ENCODE assay signal across 10 mouse cellular contexts in the genomic region with DNA sequence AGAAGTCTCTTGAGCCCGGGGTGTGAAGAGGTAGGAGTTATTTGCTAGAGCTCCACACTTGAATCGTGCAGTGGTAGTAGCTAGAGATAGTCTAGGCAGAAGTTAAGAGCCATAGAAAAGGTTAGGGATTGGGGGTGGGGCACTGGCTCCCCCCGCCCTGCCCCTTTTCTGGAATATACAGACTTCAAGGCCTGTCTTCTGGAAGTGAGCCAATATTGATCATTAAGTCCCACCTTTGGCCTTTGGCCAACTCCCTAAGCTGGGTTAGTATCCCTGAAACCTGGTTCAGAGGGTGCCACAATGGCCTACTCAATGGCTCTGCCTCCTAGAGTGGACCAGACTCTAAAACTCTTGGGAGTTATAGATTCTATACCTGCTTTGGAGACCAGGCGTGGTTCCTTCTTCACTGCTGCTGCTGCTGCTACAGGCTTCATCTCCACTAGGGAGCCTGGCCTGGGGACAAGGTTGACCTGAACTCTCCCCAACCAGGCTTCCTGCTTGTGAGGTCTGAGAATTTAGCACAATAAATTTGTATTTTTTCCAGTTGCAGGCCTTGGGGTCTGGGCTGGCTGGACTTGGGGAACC. TPM values are rescaled to one million over a fixed set of nuclear protein-coding genes. Genes with fewer than 3 reads are reported as not detected.
DNase-seq lines count a peak whose midpoint lies in the region; ATAC-seq and TF ChIP-seq lines count a peak whose summit lies in the region.
"Had no signal": no experiment of that assay in that cellular context is flagged by ENCODE, and none has a peak within 500 bp of the region (broad histone marks: within the 10 kb centered on the region; RNA-seq: fewer than 3 reads in every experiment).

No protein-coding gene starts in this region.

- H3K79me2 ChIP-seq in myocyte (ENCODE audit: control insufficient read depth, insufficient read depth), result peaks cover 8% of the 10 kb centered on the region

- no peak for TF ChIP-seq CTCF in lung, embryonic 14.5 days (IDR thresholded peaks at IDR 0.05; ENCODE audit: low read depth)

- TF ChIP-seq POLR2A in myocyte (IDR thresholded peaks at IDR 0.05; ENCODE audit: insufficient read length, low read depth), result no peak

- peak overlapping the region; percentile 60 for H3K4me3 ChIP-seq in erythroblast, embryonic 14.5 days (replicated peaks)
- H3K4me3 ChIP-seq in lung, embryonic 14.5 days (ENCODE audit: low read depth, low read length), result peak overlapping the region; percentile 39
- H3K4me3 ChIP-seq in hindbrain, embryonic 13.5 days, result no peak overlapping the region
- H3K4me3 ChIP-seq in myocyte, result peak overlapping the region; percentile 31

- peak overlapping the region; percentile 63 for H3K4me2 ChIP-seq in lung, embryonic 14.5 days
- H3K4me2 ChIP-seq in hindbrain, embryonic 13.5 days, result peak overlapping the region; percentile 51; the same call in 1 of the 2 replicates
- peak overlapping the region; percentile 69 for H3K4me2 ChIP-seq in myocyte (ENCODE audit: low read depth)

- peaks cover 16% of the 10 kb centered on the region for H3K36me3 ChIP-seq in erythroblast, embryonic 14.5 days (ENCODE audit: control insufficient read depth)
- H3K36me3 ChIP-seq in lung, embryonic 14.5 days (ENCODE audit: insufficient read depth), result 0 out of 2 replicates have a peak, but pooled peaks cover 3% of the 10 kb centered on the region
- no peaks in the 10 kb centered on the region for H3K36me3 ChIP-seq in hindbrain, embryonic 13.5 days
- H3K36me3 ChIP-seq in myocyte (ENCODE audit: control insufficient read depth, insufficient read depth), result no peaks in the 10 kb centered on the region

- H3K9ac ChIP-seq in lung, embryonic 14.5 days, result peak overlapping the region; percentile 50; the same call in 1 of the 2 replicates
- 0 out of 2 replicates have a peak overlapping the region, but pooled peaks have one; percentile 55 for H3K9ac ChIP-seq in hindbrain, embryonic 13.5 days

- DNase-seq in lung, embryonic 14.5 days, result no peak
- DNase-seq in lung, postnatal 25 days (ENCODE audit: low spot score), result no peak
- no peak for DNase-seq in right cerebral cortex, postnatal 10 days (ENCODE audit: low spot score in 2 of 2)
- DNase-seq: gastrocnemius, postnatal 14 days had no signal

- ATAC-seq in erythroblast, adult 5-6 weeks (replicated peaks; ENCODE audit: low FRiP score, poor library complexity, severe bottlenecking), result no peak
- no peak for ATAC-seq in lung, embryonic 14.5 days (ENCODE audit: insufficient read depth)
- ATAC-seq in hindbrain, embryonic 13.5 days (ENCODE audit: low FRiP score), result no peak
- no peak for ATAC-seq in CD4-positive, CD25-positive, alpha-beta regulatory T cell, adult 4 months

- peaks cover 41% of the 10 kb centered on the region for H3K27me3 ChIP-seq in erythroblast, embryonic 14.5 days (ENCODE audit: control insufficient read depth)
- H3K27me3 ChIP-seq in lung, embryonic 14.5 days (ENCODE audit: insufficient read depth, low read length), result peaks cover 48% of the 10 kb centered on the region
- H3K27me3 ChIP-seq in hindbrain, embryonic 13.5 days, result peaks cover 85% of the 10 kb centered on the region
- H3K27me3 ChIP-seq in myocyte (ENCODE audit: control insufficient read depth, insufficient read depth, insufficient read length), result no peaks in the 10 kb centered on the region

- peaks cover 89% of the 10 kb centered on the region for H3K4me1 ChIP-seq in erythroblast, embryonic 14.5 days (ENCODE audit: control insufficient read depth)
- peaks cover 6% of the 10 kb centered on the region; the same call in 1 of the 2 replicates for H3K4me1 ChIP-seq in lung, embryonic 14.5 days (ENCODE audit: insufficient read depth)
- peaks cover 45% of the 10 kb centered on the region for H3K4me1 ChIP-seq in hindbrain, embryonic 13.5 days (replicated peaks)

- no peak overlapping the region for H3ac ChIP-seq in myocyte (ENCODE audit: control insufficient read depth, insufficient read length)

- 77% methylated on average over 4 of the region's 4 CpGs for WGBS in lung, embryonic 14.5 days
- 89% methylated on average over 4 of the region's 4 CpGs for WGBS in hindbrain, embryonic 13.5 days

- H3K27ac ChIP-seq in lung, embryonic 14.5 days (ENCODE audit: low read depth), result peak overlapping the region; percentile 12; the same call in 1 of the 2 replicates
- no peak overlapping the region for H3K27ac ChIP-seq in hindbrain, embryonic 13.5 days

- H3K9me3 ChIP-seq in erythroblast, embryonic 14.5 days (ENCODE audit: control insufficient read depth, low read length), result no peaks in the 10 kb centered on the region
- no peaks in the 10 kb centered on the region for H3K9me3 ChIP-seq in lung, embryonic 14.5 days (ENCODE audit: low read depth, low read length)
- no peaks in the 10 kb centered on the region for H3K9me3 ChIP-seq in hindbrain, embryonic 13.5 days

TF ChIP-seq in myocyte, 11 proteins besides CTCF, POLR2A, EP300 and RAD21:
- no peak for TF ChIP-seq POLR2AphosphoS2 (IDR thresholded peaks at IDR 0.05; ENCODE audit: insufficient read length, low read depth)
- TF ChIP-seq USF1 (IDR thresholded peaks at IDR 0.05; ENCODE audit: low read depth), result no peak
- no peak for TF ChIP-seq REST (IDR thresholded peaks at IDR 0.05; ENCODE audit: insufficient read depth, insufficient read length)

RNA-seq across cellular contexts. Expression of a gene that starts 1.8 kb away (rescaled TPM):
- 0.06 and 0.13 TPM in 2 replicates for polyA plus RNA-seq in erythroblast, embryonic 14.5 days (2012)
- total RNA-seq in erythroblast, adult 5-6 weeks (2015; ENCODE audit: low replicate concordance), result not detected in 2 replicates
- 0.56 and 0.68 TPM in 2 replicates for total RNA-seq in erythroblast, adult 5-6 weeks (2017; ENCODE audit: low replicate concordance)
- 30.3 and 30.9 TPM in 2 replicates for polyA plus RNA-seq in lung, embryonic 14.5 days (2014; fragmentation: Nextera tagmentation; extraction: Ambion mirVana)
- polyA plus RNA-seq in hindbrain, embryonic 13.5 days (2015; fragmentation: Nextera tagmentation; extraction: Ambion mirVana), result 5.0 and 5.5 TPM in 2 replicates
- 2.8 TPM for polyA plus RNA-seq in myocyte (2012; fragmentation: generic; extraction: Trizol)
- under 1 TPM; 0.31 to 0.56 TPM for polyA plus RNA-seq in CD4-positive, CD25-positive, alpha-beta regulatory T cell, adult 4 months (2017; shearing (Covaris generic))
- total RNA-seq: megakaryocyte progenitor cell, adult 5-6 weeks had no signal

RNA-seq across cellular contexts. Expression of a gene that starts 6.9 kb away (rescaled TPM):
- polyA plus RNA-seq in erythroblast, embryonic 14.5 days (2012), result 1.5 and 2.3 TPM in 2 replicates
- 2.5 and 8.1 TPM in 2 replicates for total RNA-seq in erythroblast, adult 5-6 weeks (2015; ENCODE audit: low replicate concordance)
- total RNA-seq in erythroblast, adult 5-6 weeks (2017; ENCODE audit: low replicate concordance), result 5.1 and 8.2 TPM in 2 replicates
- polyA plus RNA-seq in lung, embryonic 14.5 days (2014; fragmentation: Nextera tagmentation; extraction: Ambion mirVana), result 4.4 and 6.2 TPM in 2 replicates
- 16.1 and 18.1 TPM in 2 replicates for polyA plus RNA-seq in hindbrain, embryonic 13.5 days (2015; fragmentation: Nextera tagmentation; extraction: Ambion mirVana)
- polyA plus RNA-seq in myocyte (2012; fragmentation: generic; extraction: Trizol), result 4.8 TPM
- 1 to 10 TPM; 2.7 to 3.9 TPM for polyA plus RNA-seq in CD4-positive, CD25-positive, alpha-beta regulatory T cell, adult 4 months (2017; shearing (Covaris generic))

RNA-seq across cellular contexts. Expression of a gene that starts 10.0 kb away (rescaled TPM):
- polyA plus RNA-seq in erythroblast, embryonic 14.5 days (2012), result 9.8 and 17.9 TPM in 2 replicates
- total RNA-seq in erythroblast, adult 5-6 weeks (2015; ENCODE audit: low replicate concordance), result 16.5 and 20.3 TPM in 2 replicates
- total RNA-seq in erythroblast, adult 5-6 weeks (2017; ENCODE audit: low replicate concordance), result 3.8 and 7.8 TPM in 2 replicates
- 180 and 198 TPM in 2 replicates for polyA plus RNA-seq in lung, embryonic 14.5 days (2014; fragmentation: Nextera tagmentation; extraction: Ambion mirVana)
- 193 and 201 TPM in 2 replicates for polyA plus RNA-seq in hindbrain, embryonic 13.5 days (2015; fragmentation: Nextera tagmentation; extraction: Ambion mirVana)
- polyA plus RNA-seq in myocyte (2012; fragmentation: generic; extraction: Trizol), result 75.5 TPM
- polyA plus RNA-seq in CD4-positive, CD25-positive, alpha-beta regulatory T cell, adult 4 months (2017; shearing (Covaris generic)), result 100 to 1,000 TPM; 123 to 141 TPM

RNA-seq across cellular contexts. Expression of a gene that starts 11.9 kb away (rescaled TPM):
- polyA plus RNA-seq in erythroblast, embryonic 14.5 days (2012), result 4.0 and 6.0 TPM in 2 replicates
- total RNA-seq in erythroblast, adult 5-6 weeks (2015; ENCODE audit: low replicate concordance), result 2.3 TPM in 1 of 2 replicates, not detected in the other
- not detected in 2 replicates for total RNA-seq in erythroblast, adult 5-6 weeks (2017; ENCODE audit: low replicate concordance)
- 9.3 and 10.8 TPM in 2 replicates for polyA plus RNA-seq in lung, embryonic 14.5 days (2014; fragmentation: Nextera tagmentation; extraction: Ambion mirVana)
- polyA plus RNA-seq in hindbrain, embryonic 13.5 days (2015; fragmentation: Nextera tagmentation; extraction: Ambion mirVana), result 12.4 and 14.7 TPM in 2 replicates
- 9.2 TPM for polyA plus RNA-seq in myocyte (2012; fragmentation: generic; extraction: Trizol)
- 1 to 10 TPM; 3.3 to 5.3 TPM for polyA plus RNA-seq in CD4-positive, CD25-positive, alpha-beta regulatory T cell, adult 4 months (2017; shearing (Covaris generic))

RNA-seq across cellular contexts. Expression of a gene that starts 11.9 kb away (rescaled TPM):
- 23.7 and 29.0 TPM in 2 replicates for polyA plus RNA-seq in erythroblast, embryonic 14.5 days (2012)
- total RNA-seq in erythroblast, adult 5-6 weeks (2015; ENCODE audit: low replicate concordance), result 76.9 and 79.4 TPM in 2 replicates
- 16.2 and 19.5 TPM in 2 replicates for total RNA-seq in erythroblast, adult 5-6 weeks (2017; ENCODE audit: low replicate concordance)
- polyA plus RNA-seq in lung, embryonic 14.5 days (2014; fragmentation: Nextera tagmentation; extraction: Ambion mirVana), result 135 and 140 TPM in 2 replicates
- polyA plus RNA-seq in hindbrain, embryonic 13.5 days (2015; fragmentation: Nextera tagmentation; extraction: Ambion mirVana), result 340 and 342 TPM in 2 replicates
- 339 TPM for polyA plus RNA-seq in myocyte (2012; fragmentation: generic; extraction: Trizol)
- 100 to 1,000 TPM; 218 TPM for polyA plus RNA-seq in CD4-positive, CD25-positive, alpha-beta regulatory T cell, adult 4 months (2017; shearing (Covaris generic))
